Mouse (Mus musculus) neural tube, embryonic 10.5 days (tissue): ENCODE data around the gene Itgav.

ENCODE experiments used
- DNase-seq: peaks from one replicate; pipeline ENCODE4 v3.0.0-alpha.2; 2017; ENCODE audit warnings: low spot score; ENCODE audit errors: extremely low spot score

Gene Itgav

DNA sequence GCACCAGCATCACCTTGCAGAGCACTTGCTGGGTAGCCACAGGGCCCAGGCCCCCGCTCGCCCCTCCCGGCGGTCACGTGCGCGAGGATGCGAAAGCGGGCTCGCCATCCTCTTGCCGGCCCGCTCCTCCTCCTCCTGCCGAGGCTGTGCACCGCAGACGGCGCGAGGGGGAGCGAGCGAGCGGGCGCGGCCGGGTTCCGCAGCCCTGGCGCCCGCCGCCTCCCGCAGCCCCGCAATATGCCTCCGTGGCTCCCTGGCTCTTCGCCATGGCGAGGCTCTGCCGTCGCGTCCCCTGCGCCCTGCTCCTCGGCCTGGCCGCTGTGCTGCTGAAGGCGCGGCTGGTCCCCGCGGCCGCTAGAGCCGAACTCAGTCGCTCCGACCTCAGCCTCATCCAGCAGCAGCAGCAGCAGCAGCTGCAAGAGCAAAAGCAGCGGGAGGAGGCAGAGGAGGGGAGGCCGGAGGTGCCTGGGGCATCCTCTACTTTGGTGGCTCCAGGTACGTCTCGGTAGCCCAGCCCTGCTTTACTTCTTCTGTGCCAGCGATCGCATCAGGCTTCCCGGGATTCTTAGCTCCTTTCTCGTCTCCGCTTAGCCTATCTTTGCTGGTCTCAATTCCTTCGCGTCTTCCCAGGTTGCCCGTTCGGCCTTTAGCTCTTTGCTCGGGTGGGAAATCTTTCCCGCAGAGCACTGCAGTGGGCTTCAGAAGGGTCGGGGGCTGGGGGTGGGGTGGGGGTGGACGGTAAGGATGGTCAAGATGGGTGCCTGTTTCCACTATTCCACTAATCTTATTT lies 88.5 kb downstream of the Itgav start, which contains the start of gene Fam171b:
Gene Fam171b, plus strand, starts transcription at position 154 of the 790 bp plus-strand sequence.
- DNase-seq, result peak; percentile 82

GRCm38 (mm10) chr2:83813273-83813892 lies 89.2 kb downstream of the Itgav start:
- no peak for DNase-seq

GRCm38 (mm10) chr2:83814009-83814408 lies 89.8 kb downstream of the Itgav start:
- DNase-seq, result no peak

GRCm38 (mm10) chr2:83816147-83816546 lies 92.0 kb downstream of the Itgav start:
- DNase-seq, result no peak

GRCm38 (mm10) chr2:83825161-83825560 lies 101.0 kb downstream of the Itgav start:
- DNase-seq, result no peak

- DNase-seq, result no peak
These were observed 104.8 kb downstream of the Itgav start for GRCm38 (mm10) chr2:83828895-83829539.

DNA sequence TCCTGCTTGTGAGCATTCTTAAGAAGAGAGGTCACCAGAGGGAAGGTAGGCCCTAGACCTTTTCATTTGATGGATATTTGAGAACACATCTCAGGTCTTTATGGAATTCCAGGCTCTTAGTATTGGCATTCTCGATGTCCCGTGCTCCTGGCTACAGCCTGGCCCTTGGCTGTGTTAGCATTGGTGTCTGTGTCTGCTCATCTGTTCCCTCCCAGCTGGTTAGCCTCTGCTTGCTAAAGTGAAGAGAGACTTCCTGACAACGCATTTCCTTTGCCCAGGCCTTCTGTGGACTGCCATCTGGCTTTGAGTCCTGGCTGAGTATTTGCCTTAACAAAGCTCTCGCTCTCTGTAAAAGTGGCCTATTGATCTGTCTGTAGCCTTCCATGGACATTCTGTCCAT lies 108.7 kb downstream of the Itgav start:
- no peak for DNase-seq

DNA sequence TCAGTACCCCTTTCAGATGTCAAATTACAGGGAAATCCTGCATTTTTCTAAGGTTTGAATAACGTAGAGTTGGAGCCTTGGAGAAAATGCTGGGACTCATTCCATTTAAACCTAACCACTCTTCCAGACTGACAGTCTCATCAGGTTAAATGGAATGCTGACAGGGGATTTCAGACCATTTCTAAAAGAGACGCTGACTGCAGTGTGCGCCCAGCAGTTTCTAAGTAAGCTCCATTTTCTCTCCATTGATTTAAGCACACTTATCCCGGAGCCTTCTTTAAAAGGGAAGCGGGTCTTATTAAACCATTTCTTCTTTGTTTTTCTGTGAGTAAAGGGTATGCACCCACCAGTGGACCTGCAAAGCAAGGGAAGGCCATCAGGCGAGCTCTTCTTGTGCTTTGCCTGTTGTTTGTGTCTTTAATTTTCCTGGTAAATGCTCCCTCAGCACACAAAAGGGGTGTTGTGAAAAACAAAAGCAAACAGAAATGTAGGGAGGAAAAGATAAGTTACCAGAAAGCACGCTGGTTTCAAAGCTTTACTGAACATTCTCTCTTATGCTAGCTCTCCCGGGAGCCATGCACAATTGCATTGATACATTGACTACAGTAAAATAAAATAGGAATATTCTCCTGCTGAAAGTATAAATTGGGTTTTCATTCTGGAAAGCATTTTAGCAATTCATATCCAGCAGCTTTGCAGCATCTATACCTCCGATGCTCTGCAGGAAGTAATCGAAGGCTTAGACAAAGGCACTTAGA lies 111.3 kb downstream of the Itgav start:
- no peak for DNase-seq

DNA sequence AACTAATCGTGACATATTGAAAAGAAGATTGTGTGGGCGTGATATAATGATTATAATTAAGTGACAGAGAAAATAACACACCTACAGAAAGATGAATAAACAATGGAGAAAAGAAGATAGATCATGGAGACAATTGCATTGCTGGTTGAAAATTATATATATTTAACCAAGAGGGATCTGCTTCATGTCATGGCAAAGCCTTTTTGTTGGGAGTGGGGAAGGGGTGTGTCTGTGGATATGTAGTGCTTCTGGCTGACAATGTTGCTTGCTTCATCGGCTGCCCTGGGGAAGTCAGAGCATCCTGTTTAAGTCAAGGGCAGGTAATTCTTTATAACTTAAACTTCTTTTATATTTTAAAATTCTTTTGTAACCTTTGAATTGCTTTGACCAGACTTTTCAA lies 124.3 kb downstream of the Itgav start:
- DNase-seq, result no peak

DNA sequence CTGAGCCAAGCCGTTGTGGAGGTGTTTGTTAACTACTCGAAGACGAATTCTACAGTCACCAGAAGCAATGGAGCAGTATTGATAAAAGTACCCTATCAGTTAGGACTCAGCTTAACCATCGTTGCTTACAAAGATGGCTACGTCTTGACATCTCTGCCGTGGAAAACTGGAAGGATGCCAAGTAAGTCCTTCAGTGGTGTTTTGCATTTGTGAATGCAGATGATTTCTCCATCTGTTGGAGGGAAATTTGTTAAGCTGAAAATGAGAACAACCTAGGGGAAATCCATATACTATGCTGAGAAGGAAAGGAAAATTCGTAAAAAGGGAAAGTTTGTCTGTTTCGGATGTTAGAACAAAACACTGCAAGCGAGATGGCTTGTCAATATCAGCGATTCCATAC lies 129.2 kb downstream of the Itgav start:
- no peak for DNase-seq

DNA sequence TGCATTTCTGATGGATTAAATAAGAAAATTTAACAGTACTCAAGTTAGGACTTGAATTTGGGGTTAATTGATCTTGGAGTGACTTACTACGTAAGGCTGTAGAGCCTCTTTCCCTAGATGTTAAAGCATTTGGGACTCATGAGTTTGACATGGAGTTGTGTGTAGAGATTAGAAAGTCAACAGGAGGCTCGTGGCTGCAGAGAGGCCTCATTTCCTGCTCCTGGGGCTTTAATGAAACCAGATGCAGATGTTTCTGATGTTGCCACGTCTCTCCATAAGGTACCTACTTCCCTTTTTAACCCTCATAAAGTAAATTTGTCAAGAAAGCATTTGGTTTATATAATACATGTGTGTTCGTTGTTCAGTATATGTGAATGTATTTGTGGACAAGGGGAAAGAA lies 132.0 kb downstream of the Itgav start:
- DNase-seq, result no peak
